Mouse (Mus musculus) bone marrow, adult 2 months (tissue): ENCODE data around the gene Pfdn5. TPM values are rescaled to one million over a fixed set of nuclear protein-coding genes. Genes with fewer than 3 reads are reported as not detected.

Experiments
- H3K27ac ChIP-seq: fragments of 200-500 bp; 2 replicates; pipeline ENCODE4 v1.5.1; 2012; ENCODE audit warnings: low read depth, mild to moderate bottlenecking, control low read depth, inconsistent platforms, low read length; ENCODE audit not compliant: control insufficient read depth, poor library complexity, insufficient read depth
- H3K4me1 ChIP-seq: fragments of 200-500 bp; 2 replicates; pipeline ENCODE4 v1.6.1; 2011; ENCODE audit warnings: low read length; ENCODE audit not compliant: control insufficient read depth, insufficient read depth
- H3K4me3 ChIP-seq: fragments of 200-500 bp; replicated peaks from 2 replicates; pipeline ENCODE3; 2011; ENCODE audit warnings: mild to moderate bottlenecking, low read depth, low read length, control low read depth; ENCODE audit not compliant: control insufficient read depth
- CTCF ChIP-seq: fragments of 200-500 bp; IDR thresholded peaks from 2 replicates; pipeline ENCODE4 v1.5.1; 2011; ENCODE audit warnings: low read length, control low read depth; ENCODE audit not compliant: control insufficient read depth, insufficient read depth
- POLR2A ChIP-seq: fragments of 200-500 bp; IDR thresholded peaks from 2 replicates; pipeline ENCODE4 v1.6.1; 2011; ENCODE audit warnings: low read depth, mild to moderate bottlenecking, control low read depth, low read length, borderline replicate concordance; ENCODE audit not compliant: control insufficient read depth
- WGBS: fragments of 180-500 bp; shearing (Covaris S2); methylation state at CpG from one replicate; pipeline ENCODE4 v1.1.7; 2018; 5-methylcytosine and 5-hydroxymethylcytosine counted together
- polyA plus RNA-seq: library from polyadenylated mRNA; stranded (reverse); fragments of >200 nt; gene quantifications from 2 replicates; pipeline ENCODE4 v1.2.4, GENCODE M21; 2011; ENCODE audit warnings: low replicate concordance; ENCODE audit not compliant: missing spikeins, insufficient read depth, insufficient read length

Pfdn5 gene
- polyA plus RNA-seq = 352 and 432 TPM in 2 replicates

GRCm38 (mm10) chr15:102326022-102326576 is at the start of gene Pfdn5:
Pfdn5 (plus strand) TSS chr15:102326116.
- Histone ChIP-seq H3K4me1 (peaks cover 3% of the 10 kb centered on the region; the same call in 1 of the 2 replicates), H3K4me3 (peak within 1 kb of the TSS; percentile 99), H3K27ac (peak within 1 kb of the TSS; percentile 75)
- under 1% methylated on average over 40 of the region's 40 CpGs for WGBS
- TF ChIP-seq POLR2A (peak; percentile 71; the same call in 1 of the 2 replicates), CTCF (peak; percentile 38; the same call in 1 of the 2 replicates)

GRCm38 (mm10) chr15:102278726-102279091 is 47.2 kb upstream of the Pfdn5 start:
- Histone ChIP-seq H3K4me1 (peaks cover 6% of the 10 kb centered on the region; the same call in 1 of the 2 replicates), H3K27ac (peak overlapping the region; percentile 66), H3K4me3 (peak overlapping the region; percentile 75)
- WGBS = 34% methylated on average over 7 of the region's 7 CpGs
- no peak for TF ChIP-seq CTCF
- no peak for TF ChIP-seq POLR2A

- Histone ChIP-seq H3K4me1 (peaks cover 6% of the 10 kb centered on the region; the same call in 1 of the 2 replicates), H3K27ac (peak within 1 kb of the TSS; percentile 92), H3K4me3 (peak within 1 kb of the TSS; percentile 75)
- under 1% methylated on average over 65 of the region's 65 CpGs for WGBS
- 0 out of 2 replicates have a peak, but pooled peaks have one; percentile 5 for TF ChIP-seq CTCF
- peak; percentile 79 for TF ChIP-seq POLR2A
Measured at GRCm38 (mm10) chr15:102279092-102279782, 46.7 kb upstream of the Pfdn5 start, which contains the start of gene Mfsd5. Mfsd5 (plus strand) TSS chr15:102279454.

GRCm38 (mm10) chr15:102279783-102280520 is 46.0 kb upstream of the Pfdn5 start:
- peak overlapping the region; percentile 75 for H3K4me3 ChIP-seq
- peak overlapping the region; percentile 92 for H3K27ac ChIP-seq
- no peak for TF ChIP-seq CTCF
- TF ChIP-seq POLR2A = no peak
- H3K4me1 ChIP-seq = peaks cover 6% of the 10 kb centered on the region; the same call in 1 of the 2 replicates
- WGBS = 14% methylated on average over 13 of the region's 13 CpGs

- no peak overlapping the region for H3K27ac ChIP-seq
- H3K4me3 ChIP-seq = no peak overlapping the region
- TF ChIP-seq POLR2A (no peak), CTCF (no peak)
- H3K4me1 ChIP-seq = peaks cover 6% of the 10 kb centered on the region; the same call in 1 of the 2 replicates
- WGBS = 92% methylated on average over 19 of the region's 19 CpGs
Measured at GRCm38 (mm10) chr15:102280623-102281022, 45.3 kb upstream of the Pfdn5 start.

GRCm38 (mm10) chr15:102282463-102283292 is 43.2 kb upstream of the Pfdn5 start:
- TF ChIP-seq CTCF = no peak
- TF ChIP-seq POLR2A = no peak

GRCm38 (mm10) chr15:102283648-102284047 is 42.3 kb upstream of the Pfdn5 start:
- 48% methylated on average over 3 of the region's 3 CpGs for WGBS
- Histone ChIP-seq H3K4me3 (no peak overlapping the region), H3K27ac (no peak overlapping the region), H3K4me1 (peaks cover 6% of the 10 kb centered on the region; the same call in 1 of the 2 replicates)
- TF ChIP-seq CTCF = no peak
- TF ChIP-seq POLR2A = no peak

More at GRCm38 (mm10) chr15:102282463-102283292, 43.2 kb upstream of the Pfdn5 start:
- H3K27ac ChIP-seq = peak overlapping the region; percentile 43; the same call in 1 of the 2 replicates
- H3K4me1 ChIP-seq = peaks cover 6% of the 10 kb centered on the region; the same call in 1 of the 2 replicates
- H3K4me3 ChIP-seq = no peak overlapping the region
- WGBS = 34% methylated on average over 8 of the region's 8 CpGs
